Mouse (Mus musculus): ENCODE results near the gene Dnph1. TPM values are rescaled to one million over a fixed set of nuclear protein-coding genes. Genes with fewer than 3 reads are reported as not detected.

Gene Dnph1
- 6.6 TPM for polyA plus RNA-seq (2017; shearing (Covaris generic))

GRCm38 (mm10) chr17:46496623-46497434, at the start of gene Dnph1:
Gene Dnph1 (plus strand): TSS chr17:46496711.

GRCm38 (mm10) chr17:46487431-46487830, 9.1 kb upstream of the Dnph1 start, which contains the start of gene Ttbk1:
Gene Ttbk1 (minus strand): TSS chr17:46487675.

GRCm38 (mm10) chr17:46545813-46546564, 49.5 kb downstream of the Dnph1 start, which contains the start of gene Cul9:
Gene Cul9 (minus strand): TSS chr17:46546388.

Other genes with a start within 250 kb of the Dnph1 start
- 82.5 TPM for gene Polr1c, start 248.7 kb upstream of the Dnph1 start, polyA plus RNA-seq (2017; shearing (Covaris generic))
- gene Yipf3, start 248.6 kb upstream of the Dnph1 start, polyA plus RNA-seq (2017; shearing (Covaris generic)) = 145 TPM
- not detected for gene Lrrc73, start 243.2 kb upstream of the Dnph1 start, polyA plus RNA-seq (2017; shearing (Covaris generic))
- gene Tjap1, start 213.7 kb upstream of the Dnph1 start, polyA plus RNA-seq (2017; shearing (Covaris generic)) = 27.3 TPM
- gene Dlk2, start 199.3 kb upstream of the Dnph1 start, polyA plus RNA-seq (2017; shearing (Covaris generic)) = not detected
- gene Abcc10, start 168.4 kb upstream of the Dnph1 start, polyA plus RNA-seq (2017; shearing (Covaris generic)) = 8.1 TPM
- 1.6 TPM for gene Zfp318, start 113.0 kb upstream of the Dnph1 start, polyA plus RNA-seq (2017; shearing (Covaris generic))
- gene Crip3, start 67.8 kb upstream of the Dnph1 start, polyA plus RNA-seq (2017; shearing (Covaris generic)) = not detected
- gene Slc22a7, start 58.3 kb upstream of the Dnph1 start, polyA plus RNA-seq (2017; shearing (Covaris generic)) = not detected
- gene Ttbk1, start 9.0 kb upstream of the Dnph1 start, polyA plus RNA-seq (2017; shearing (Covaris generic)) = 0.31 TPM
- 10.7 TPM for gene Cul9, start 49.7 kb downstream of the Dnph1 start, polyA plus RNA-seq (2017; shearing (Covaris generic))
- 2.2 TPM for gene Srf, start 59.5 kb downstream of the Dnph1 start, polyA plus RNA-seq (2017; shearing (Covaris generic))
- not detected for gene Ptk7, start 132.8 kb downstream of the Dnph1 start, polyA plus RNA-seq (2017; shearing (Covaris generic))
- gene Klc4, start 149.3 kb downstream of the Dnph1 start, polyA plus RNA-seq (2017; shearing (Covaris generic)) = 28.2 TPM
- 81.5 TPM for gene Mrpl2, start 149.5 kb downstream of the Dnph1 start, polyA plus RNA-seq (2017; shearing (Covaris generic))
- 10.1 TPM for gene Cul7, start 153.6 kb downstream of the Dnph1 start, polyA plus RNA-seq (2017; shearing (Covaris generic))
- gene Rrp36, start 177.6 kb downstream of the Dnph1 start, polyA plus RNA-seq (2017; shearing (Covaris generic)) = 79.3 TPM
- gene Mea1, start 182.1 kb downstream of the Dnph1 start, polyA plus RNA-seq (2017; shearing (Covaris generic)) = 182 TPM
- gene Klhdc3, start 184.2 kb downstream of the Dnph1 start, polyA plus RNA-seq (2017; shearing (Covaris generic)) = 91.9 TPM
- gene Ppp2r5d, start 208.4 kb downstream of the Dnph1 start, polyA plus RNA-seq (2017; shearing (Covaris generic)) = 51.8 TPM
- gene Pex6, start 214.8 kb downstream of the Dnph1 start, polyA plus RNA-seq (2017; shearing (Covaris generic)) = 2.9 TPM
- 0.61 TPM for gene Gnmt, start 232.5 kb downstream of the Dnph1 start, polyA plus RNA-seq (2017; shearing (Covaris generic))